Mouse (Mus musculus) midbrain, embryonic 14.5 days (tissue): ENCODE measurements at regions not wholly inside any gene's neighbourhood (a gene's known extent, or its start where the extent isn't known, plus 50 kb on each side); places are given as distances from the start of the nearest gene placed in this dataset.
"Not testable (repeated sequence)": the region's sequence is repeated elsewhere in the genome, so short reads cannot be mapped to it uniquely, and the experiment has no call there.

Source experiments
- ATAC-seq: fragments of 200-750 bp; cut with Nextera tagmentation; 2 replicates; pipeline ENCODE4 v1.8.0; 2017; ENCODE audit warnings: moderate number of reproducible peaks, moderate library complexity; ENCODE audit not compliant: low FRiP score, low TSS enrichment
- DNase-seq: peaks from one replicate; pipeline ENCODE4 v3.0.0-alpha.2; 2015
- H3K27ac ChIP-seq: fragments of 300-500 bp; sonication (generic); replicated peaks from 2 replicates; pipeline ENCODE4 v1.5.1; 2014; ENCODE audit warnings: mild to moderate bottlenecking, low read depth, low read length, moderate library complexity
- H3K27me3 ChIP-seq: fragments of 300-500 bp; sonication (generic); 2 replicates; pipeline ENCODE4 v1.6.1; 2014; ENCODE audit warnings: low read length, control low read depth, mixed read lengths; ENCODE audit not compliant: control insufficient read depth, insufficient read depth
- H3K36me3 ChIP-seq: fragments of 300-500 bp; sonication (generic); 2 replicates; pipeline ENCODE4 v1.6.1; 2014; ENCODE audit warnings: low read length, control low read depth; ENCODE audit not compliant: control insufficient read depth, insufficient read depth
- H3K4me1 ChIP-seq: fragments of 300-500 bp; sonication (generic); 2 replicates; pipeline ENCODE4 v1.6.1; 2014; ENCODE audit warnings: mild to moderate bottlenecking, antibody characterized with exemption, low read length, control low read depth; ENCODE audit not compliant: control insufficient read depth, insufficient read depth
- H3K4me2 ChIP-seq: fragments of 300-500 bp; sonication (generic); 2 replicates; pipeline ENCODE4 v1.6.1; 2014; ENCODE audit warnings: mild to moderate bottlenecking, low read length, moderate library complexity
- H3K4me3 ChIP-seq: fragments of 300-500 bp; sonication (generic); replicated peaks from 2 replicates; pipeline ENCODE4 v1.5.1; 2014; ENCODE audit warnings: low read depth, low read length
- H3K9ac ChIP-seq: fragments of 300-500 bp; sonication (generic); replicated peaks from 2 replicates; pipeline ENCODE4 v1.6.1; 2014; ENCODE audit warnings: mild to moderate bottlenecking, low read length, moderate library complexity
- H3K9me3 ChIP-seq: fragments of 300-500 bp; sonication (generic); 2 replicates; pipeline ENCODE4 v1.6.1; 2016; ENCODE audit warnings: low read length, control low read depth, mixed read lengths; ENCODE audit not compliant: control insufficient read depth
- WGBS: fragments of 180-500 bp; shearing (Covaris S2); extraction: QIAGEN DNeasy Blood & Tissue Kit; methylation state at CpG from one replicate; pipeline ENCODE4 v1.1.7; 2014; 5-methylcytosine and 5-hydroxymethylcytosine counted together

GRCm38 (mm10) chr10:117467161-117467560 lies 87.3 kb upstream of the Cpsf6 start:
- no peak overlapping the region for H3K9ac ChIP-seq
- H3K4me3 ChIP-seq, result no peak overlapping the region
- no peaks in the 10 kb centered on the region for H3K9me3 ChIP-seq
- H3K27me3 ChIP-seq, result no peaks in the 10 kb centered on the region
- ATAC-seq (no peak), DNase-seq (no peak)
- H3K4me1 ChIP-seq, result no peaks in the 10 kb centered on the region
- no peaks in the 10 kb centered on the region for H3K36me3 ChIP-seq
- whole genome bisulfite sequencing, result 94% methylated on average over 8 of the region's 8 CpGs
- no peak overlapping the region for H3K4me2 ChIP-seq
- no peak overlapping the region for H3K27ac ChIP-seq

GRCm38 (mm10) chr10:117466391-117466790 lies 86.6 kb upstream of the Cpsf6 start:
- Histone ChIP-seq H3K36me3 (no peaks in the 10 kb centered on the region), H3K9me3 (no peaks in the 10 kb centered on the region), H3K27me3 (no peaks in the 10 kb centered on the region), H3K9ac (no peak overlapping the region), H3K4me2 (no peak overlapping the region), H3K4me1 (no peaks in the 10 kb centered on the region), H3K27ac (no peak overlapping the region), H3K4me3 (no peak overlapping the region)
- no peak for DNase-seq
- no peak for ATAC-seq
- WGBS, result 86% methylated on average over 3 of the region's 3 CpGs

- Histone ChIP-seq H3K36me3 (no peaks in the 10 kb centered on the region), H3K9me3 (no peaks in the 10 kb centered on the region), H3K4me3 (no peak overlapping the region), H3K27me3 (no peaks in the 10 kb centered on the region), H3K27ac (no peak overlapping the region), H3K4me2 (no peak overlapping the region), H3K9ac (no peak overlapping the region), H3K4me1 (no peaks in the 10 kb centered on the region)
- no peak for DNase-seq
- no peak for ATAC-seq
- WGBS, result 78% methylated on average over 3 of the region's 3 CpGs
Measured at GRCm38 (mm10) chr10:117465671-117466250, 85.9 kb upstream of the Cpsf6 start.

DNA sequence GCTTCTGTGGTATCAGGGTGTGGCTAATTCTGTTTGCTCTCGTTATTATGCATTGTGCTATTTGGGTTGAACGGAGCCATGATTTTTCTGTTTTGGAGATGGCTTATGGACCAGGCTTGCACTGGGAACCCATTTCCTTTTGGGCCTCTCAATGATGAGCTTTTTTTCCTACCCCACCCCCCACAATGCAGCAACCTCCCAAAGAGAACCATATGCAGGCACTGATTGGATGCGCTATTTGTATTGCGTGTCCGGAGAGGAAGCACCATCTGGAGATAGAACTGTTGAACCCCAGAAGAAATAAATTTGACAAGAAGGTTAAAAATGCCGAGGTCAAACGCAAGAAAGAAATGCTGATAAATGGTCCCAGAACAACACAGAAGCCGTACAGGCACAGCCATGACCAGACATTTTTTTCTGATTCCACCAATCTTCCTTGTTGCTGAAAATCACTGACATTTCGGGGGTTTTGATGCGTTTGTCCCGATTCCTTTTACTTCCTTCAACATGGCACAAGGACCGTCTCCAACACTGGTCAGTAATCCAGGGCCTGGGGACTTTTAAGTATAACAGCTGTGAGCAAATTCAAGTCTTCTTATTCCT lies 85.3 kb upstream of the Cpsf6 start:
- Histone ChIP-seq H3K27ac (no peak overlapping the region), H3K4me1 (no peaks in the 10 kb centered on the region), H3K36me3 (no peaks in the 10 kb centered on the region), H3K9me3 (no peaks in the 10 kb centered on the region), H3K9ac (no peak overlapping the region), H3K4me2 (no peak overlapping the region), H3K4me3 (no peak overlapping the region), H3K27me3 (no peaks in the 10 kb centered on the region)
- no peak for ATAC-seq
- no peak for DNase-seq
- 86% methylated on average over 12 of the region's 12 CpGs for WGBS

- H3K9me3 ChIP-seq, DNase-seq, H3K4me2 ChIP-seq, H3K27me3 ChIP-seq, H3K36me3 ChIP-seq, H3K9ac ChIP-seq, H3K4me3 ChIP-seq, H3K27ac ChIP-seq, H3K4me1 ChIP-seq, ATAC-seq: not testable (repeated sequence)
Measured at GRCm38 (mm10) chr10:117464331-117464730, 84.5 kb upstream of the Cpsf6 start.

- Histone ChIP-seq H3K4me1 (no peaks in the 10 kb centered on the region), H3K36me3 (no peaks in the 10 kb centered on the region), H3K27me3 (no peaks in the 10 kb centered on the region), H3K9me3 (no peaks in the 10 kb centered on the region), H3K4me2 (no peak overlapping the region), H3K9ac (no peak overlapping the region), H3K4me3 (no peak overlapping the region), H3K27ac (no peak overlapping the region)
- WGBS, result 90% methylated on average over 8 of the region's 8 CpGs
- ATAC-seq (no peak), DNase-seq (no peak)
Measured at GRCm38 (mm10) chr10:117463636-117464035, 83.8 kb upstream of the Cpsf6 start.

- no peaks in the 10 kb centered on the region for H3K4me1 ChIP-seq
- H3K9me3 ChIP-seq, result no peaks in the 10 kb centered on the region
- H3K4me3 ChIP-seq, result no peak overlapping the region
- 96% methylated on average over 4 of the region's 4 CpGs for WGBS
- H3K4me2 ChIP-seq, result no peak overlapping the region
- no peak overlapping the region for H3K9ac ChIP-seq
- H3K36me3 ChIP-seq, result no peaks in the 10 kb centered on the region
- no peak overlapping the region for H3K27ac ChIP-seq
- ATAC-seq (no peak), DNase-seq (no peak)
- H3K27me3 ChIP-seq, result no peaks in the 10 kb centered on the region
Measured at GRCm38 (mm10) chr10:117462921-117463320, 83.1 kb upstream of the Cpsf6 start.

DNA sequence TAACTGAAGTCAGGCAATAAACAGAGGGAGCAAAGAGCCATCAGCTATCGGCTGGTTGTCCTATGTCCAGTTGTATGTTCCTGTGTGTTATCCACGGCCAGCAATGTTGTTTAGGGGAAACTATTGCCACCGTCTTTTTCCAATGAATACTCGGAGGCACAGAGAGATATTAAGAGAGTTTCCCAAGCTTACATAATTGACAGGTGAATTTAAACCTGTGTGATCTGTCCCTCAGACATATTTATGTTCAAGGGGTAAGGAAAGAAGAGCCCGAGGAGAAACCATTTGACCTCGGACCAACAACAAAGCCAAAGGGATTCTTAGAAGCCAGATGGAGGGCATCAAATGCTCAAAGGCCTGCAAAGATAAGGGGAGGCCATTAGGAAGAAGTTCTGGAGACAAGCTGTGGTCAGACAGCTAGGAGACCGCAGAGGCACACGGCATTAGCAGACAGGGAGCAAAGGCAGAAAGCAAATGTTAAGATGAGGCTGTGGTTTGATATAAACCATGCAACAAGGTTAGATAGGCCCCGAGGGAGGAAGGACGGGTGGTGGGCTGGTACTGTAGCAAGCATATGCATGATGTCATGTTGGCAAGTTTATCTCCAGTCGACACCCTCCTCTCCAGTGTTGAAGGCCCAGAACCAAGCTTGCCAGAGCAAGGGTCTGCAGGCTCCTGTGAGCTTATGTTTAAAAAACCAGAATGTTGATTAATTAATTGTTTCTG lies 82.1 kb upstream of the Cpsf6 start:
- ATAC-seq, result no peak
- Histone ChIP-seq H3K9ac (no peak overlapping the region), H3K4me3 (no peak overlapping the region), H3K27me3 (no peaks in the 10 kb centered on the region), H3K9me3 (no peaks in the 10 kb centered on the region), H3K27ac (no peak overlapping the region), H3K36me3 (no peaks in the 10 kb centered on the region), H3K4me2 (no peak overlapping the region), H3K4me1 (no peaks in the 10 kb centered on the region)
- WGBS, result 92% methylated on average over 11 of the region's 11 CpGs
- no peak for DNase-seq

- H3K9me3 ChIP-seq, result no peaks in the 10 kb centered on the region
- H3K27me3 ChIP-seq, result no peaks in the 10 kb centered on the region
- WGBS, result 85% methylated on average over 4 of the region's 4 CpGs
- H3K27ac ChIP-seq, result no peak overlapping the region
- no peak overlapping the region for H3K4me3 ChIP-seq
- no peak overlapping the region for H3K9ac ChIP-seq
- H3K4me1 ChIP-seq, result no peaks in the 10 kb centered on the region
- no peak overlapping the region for H3K4me2 ChIP-seq
- DNase-seq, result no peak
- no peak for ATAC-seq
- no peaks in the 10 kb centered on the region for H3K36me3 ChIP-seq
Measured at GRCm38 (mm10) chr10:117461261-117461660, 81.4 kb upstream of the Cpsf6 start.
